Mouse (Mus musculus) embryo, embryonic 11 days (tissue): ENCODE measurements at regions not wholly inside any gene's neighbourhood (a gene's known extent, or its start where the extent isn't known, plus 50 kb on each side); places are given as distances from the start of the nearest gene placed in this dataset.

Experiments
- DNase-seq: peaks from one replicate; pipeline ENCODE4 v3.0.0-alpha.2; 2015

GRCm38 (mm10) chr8:26529921-26530320 lies 410.6 kb downstream of the Gm45692 start:
- no peak for DNase-seq

GRCm38 (mm10) chr8:26533444-26534421 lies 414.4 kb downstream of the Gm45692 start:
- DNase-seq: no peak

- DNase-seq: no peak
Measured at GRCm38 (mm10) chr8:26535816-26536215, 416.5 kb downstream of the Gm45692 start.

GRCm38 (mm10) chr8:26553691-26554090 lies 423.4 kb upstream of the Zfp703 start:
- no peak for DNase-seq

- DNase-seq: peak; percentile 12
Measured at GRCm38 (mm10) chr8:26559196-26559595, 417.9 kb upstream of the Zfp703 start.

GRCm38 (mm10) chr8:26563151-26563550 lies 414.0 kb upstream of the Zfp703 start:
- no peak for DNase-seq

GRCm38 (mm10) chr8:26564254-26564653 lies 412.9 kb upstream of the Zfp703 start:
- no peak for DNase-seq

GRCm38 (mm10) chr8:26568423-26569060 lies 408.6 kb upstream of the Zfp703 start:
- DNase-seq: no peak

- no peak for DNase-seq
Measured at GRCm38 (mm10) chr8:26588841-26589240, 388.3 kb upstream of the Zfp703 start.

GRCm38 (mm10) chr8:26590591-26591212 lies 386.4 kb upstream of the Zfp703 start:
- DNase-seq: no peak

GRCm38 (mm10) chr8:26591266-26591665 lies 385.9 kb upstream of the Zfp703 start:
- no peak for DNase-seq

GRCm38 (mm10) chr8:26593536-26594368 lies 383.4 kb upstream of the Zfp703 start:
- DNase-seq: peak; percentile 48

GRCm38 (mm10) chr8:26594369-26594920 lies 382.7 kb upstream of the Zfp703 start:
- DNase-seq: peak; percentile 25

GRCm38 (mm10) chr8:26595431-26596018 lies 381.6 kb upstream of the Zfp703 start:
- DNase-seq: peak; percentile 42

- DNase-seq: no peak
Measured at GRCm38 (mm10) chr8:26596665-26597362, 380.3 kb upstream of the Zfp703 start.

GRCm38 (mm10) chr8:26598520-26598919 lies 378.6 kb upstream of the Zfp703 start:
- DNase-seq: no peak

GRCm38 (mm10) chr8:26600127-26600526 lies 377.0 kb upstream of the Zfp703 start:
- DNase-seq: no peak

GRCm38 (mm10) chr8:26608001-26608400 lies 369.1 kb upstream of the Zfp703 start:
- no peak for DNase-seq

GRCm38 (mm10) chr8:26608588-26608987 lies 368.5 kb upstream of the Zfp703 start:
- no peak for DNase-seq

- DNase-seq: no peak
Measured at GRCm38 (mm10) chr8:26612153-26612552, 365.0 kb upstream of the Zfp703 start.
